Mouse (Mus musculus): ENCODE measurements around the gene Pts.
A peak's percentile ranks its signal among the peaks of the same experiment; 100 is the strongest.

DNA sequence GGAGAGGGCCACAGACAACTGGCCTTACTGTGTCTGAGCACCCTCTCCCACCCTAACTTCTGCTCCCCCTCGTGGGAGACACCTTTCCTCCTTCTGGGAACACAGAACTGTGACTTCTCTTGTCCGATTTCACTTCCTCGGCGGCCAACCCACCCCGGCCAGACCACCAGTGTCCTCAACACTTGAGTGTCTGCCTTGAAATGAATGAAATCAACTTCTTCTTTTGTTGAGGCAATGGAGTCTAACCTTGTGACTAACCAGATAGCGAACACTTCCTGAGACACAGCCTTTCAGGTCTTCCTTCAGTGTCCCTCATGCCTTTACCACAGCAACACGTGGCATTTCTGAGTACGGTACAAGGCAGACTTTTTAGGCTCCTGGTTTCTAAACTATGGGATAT, 45.8 kb downstream of the Pts start:
- no peak for TF ChIP-seq POLR2A (IDR thresholded peaks at IDR 0.05; ENCODE audit: control insufficient read depth in 1 of 2, insufficient read depth in 1 of 2, low read depth in 1 of 2, low read length in 2 of 2, poor library complexity in 1 of 2)
- no peak for TF ChIP-seq CTCF (IDR thresholded peaks at IDR 0.05 in 2 of 3, conservative IDR thresholded peaks at IDR 0.05 in 1 of 3; ENCODE audit: control insufficient read depth in 1 of 3, insufficient read depth in 1 of 3, low read depth in 2 of 3, low read length in 3 of 3, poor library complexity in 1 of 3, severe bottlenecking in 1 of 3)
- TF ChIP-seq NRF1 (IDR thresholded peaks at IDR 0.05; ENCODE audit: insufficient read depth, low read depth, low read length, poor library complexity, severe bottlenecking) = no peak
- TF ChIP-seq USF1 (IDR thresholded peaks at IDR 0.05; ENCODE audit: low read depth, low read length) = 0 out of 2 replicates have a peak, but pooled peaks have one; percentile 21
- no peak for TF ChIP-seq CHD2 (IDR thresholded peaks at IDR 0.05; ENCODE audit: low read length)
- no peak for TF ChIP-seq ZMIZ1 (IDR thresholded peaks at IDR 0.05; ENCODE audit: low read depth, low read length)

Data from MEL (cell line).